Mouse (Mus musculus) right cerebral cortex, adult 18-20 months (tissue): ENCODE measurements around the gene Gm6793.

Source experiments
- DNase-seq: peaks from one replicate; pipeline ENCODE4 v3.0.0; 2022; ENCODE audit warnings: mixed read lengths

The Gm6793 gene

DNA sequence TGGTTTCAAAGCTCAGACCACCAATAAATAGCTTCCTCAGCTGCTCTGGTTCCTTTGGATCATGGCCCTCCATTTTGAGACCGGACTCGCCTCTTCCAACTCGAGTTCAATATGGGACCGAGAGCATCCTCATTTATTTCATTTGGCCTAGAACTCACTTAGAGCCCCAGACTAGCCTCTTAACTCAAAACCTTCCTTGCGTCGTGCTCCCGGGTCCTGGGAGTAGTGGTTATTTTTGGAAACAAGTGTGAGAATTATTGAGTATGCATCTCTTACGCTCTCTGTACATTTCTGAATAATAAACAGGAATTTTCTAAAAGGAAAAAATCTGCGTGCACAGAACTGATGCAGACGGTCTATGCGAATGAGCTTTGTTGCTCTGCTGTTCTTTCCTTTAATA lies at the start of gene Gm6793:
Gene Gm6793, minus strand, starts transcription at position 101 of the 400 bp plus-strand sequence.
- no peak for DNase-seq

DNA sequence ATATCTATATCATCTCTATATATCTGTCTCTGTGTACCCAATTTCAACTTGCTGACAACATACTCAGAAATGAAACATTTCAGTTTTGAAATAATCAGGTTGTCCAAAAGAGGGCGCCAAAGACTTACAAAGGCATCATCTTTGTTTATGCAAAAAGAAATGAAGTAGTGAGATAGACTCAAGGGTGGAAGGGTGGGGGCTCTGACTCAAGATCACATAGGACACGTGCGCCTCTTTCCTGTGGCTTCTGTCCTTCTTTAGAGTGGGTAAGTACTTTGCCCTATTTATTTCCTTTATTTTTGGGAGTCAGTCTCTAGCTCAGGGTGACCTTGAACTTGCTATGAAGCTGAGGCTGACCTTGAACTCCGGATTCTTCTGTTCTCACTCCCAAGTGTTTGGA lies 46.5 kb upstream of the Gm6793 start:
- peak; percentile 34 for DNase-seq

DNA sequence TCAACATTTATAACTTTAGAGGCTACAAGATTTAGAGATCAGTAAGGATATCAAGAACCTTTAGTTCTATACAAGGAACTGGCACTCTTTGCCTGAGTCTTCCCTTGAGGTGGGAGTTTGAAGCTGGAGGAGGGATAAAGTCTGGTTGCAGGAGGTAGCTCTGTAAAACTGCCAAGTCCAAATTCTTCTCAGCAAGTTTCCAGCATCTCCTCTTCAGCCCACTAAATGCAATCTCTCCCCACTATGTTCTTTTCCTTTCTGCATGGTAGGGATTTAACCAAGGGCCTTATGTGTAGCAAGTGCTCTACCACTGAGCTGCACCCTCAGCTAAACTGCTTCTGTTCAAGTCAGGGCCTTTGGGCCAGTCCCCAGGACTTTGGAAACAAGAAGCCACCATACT lies 39.6 kb upstream of the Gm6793 start:
- no peak for DNase-seq

DNA sequence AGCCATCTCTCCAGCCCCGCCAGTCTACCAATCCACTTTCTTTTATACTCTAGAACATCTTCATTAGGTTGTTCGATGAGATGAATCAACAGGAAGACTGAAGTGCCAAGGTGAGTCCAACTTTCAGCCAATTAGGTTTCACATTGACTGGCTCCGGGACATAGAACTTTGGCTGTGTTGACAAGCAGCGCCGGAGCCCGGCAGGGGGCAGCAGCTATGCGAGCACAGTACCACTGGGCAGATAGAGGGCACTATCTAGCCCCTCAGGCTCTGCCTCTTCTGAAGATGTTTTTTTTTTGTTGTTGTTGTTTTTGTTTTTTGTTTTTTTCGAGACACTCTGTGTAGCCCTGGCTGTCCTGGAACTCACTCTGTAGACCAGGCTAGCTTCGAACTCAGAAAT lies 36.7 kb upstream of the Gm6793 start:
- no peak for DNase-seq

DNA sequence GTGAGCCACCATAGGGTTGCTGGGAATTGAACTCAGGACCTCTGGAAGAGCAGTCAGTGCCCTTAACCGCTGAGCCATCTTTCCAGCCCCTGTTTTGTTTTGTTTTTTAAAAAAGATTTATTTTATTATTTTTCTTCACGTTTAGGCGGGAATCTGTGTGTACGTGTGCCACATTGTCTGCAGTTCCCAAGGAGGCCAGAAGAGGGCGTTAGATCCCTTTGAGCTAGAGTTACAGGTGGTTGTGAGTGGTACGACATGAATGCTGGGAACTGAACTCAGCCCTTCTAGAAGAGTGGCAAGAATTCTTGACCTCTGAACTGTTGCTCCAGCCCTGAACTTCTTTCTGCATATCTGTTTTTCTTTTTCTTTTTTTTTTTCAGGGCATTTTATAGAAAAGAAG lies 35.1 kb upstream of the Gm6793 start:
- DNase-seq: no peak

DNA sequence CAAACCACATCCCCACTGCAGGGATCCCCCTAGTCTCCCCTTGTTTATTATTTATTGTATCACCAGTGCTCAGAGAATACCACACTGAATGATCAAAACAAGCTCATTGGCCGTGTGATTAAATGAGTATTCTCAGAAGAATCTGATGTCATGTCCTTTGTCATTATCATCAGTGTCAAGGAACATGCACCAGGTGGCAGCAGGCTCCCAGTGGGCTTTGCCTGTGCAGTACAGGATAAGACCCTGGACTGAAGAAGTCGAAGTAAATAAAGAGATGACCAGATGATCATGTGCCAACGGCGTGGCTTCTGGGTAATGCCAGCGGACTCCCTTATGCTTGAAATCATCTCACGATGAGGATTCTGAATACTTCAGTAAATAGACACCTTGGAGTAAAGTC lies 33.5 kb upstream of the Gm6793 start:
- DNase-seq: no peak

DNA sequence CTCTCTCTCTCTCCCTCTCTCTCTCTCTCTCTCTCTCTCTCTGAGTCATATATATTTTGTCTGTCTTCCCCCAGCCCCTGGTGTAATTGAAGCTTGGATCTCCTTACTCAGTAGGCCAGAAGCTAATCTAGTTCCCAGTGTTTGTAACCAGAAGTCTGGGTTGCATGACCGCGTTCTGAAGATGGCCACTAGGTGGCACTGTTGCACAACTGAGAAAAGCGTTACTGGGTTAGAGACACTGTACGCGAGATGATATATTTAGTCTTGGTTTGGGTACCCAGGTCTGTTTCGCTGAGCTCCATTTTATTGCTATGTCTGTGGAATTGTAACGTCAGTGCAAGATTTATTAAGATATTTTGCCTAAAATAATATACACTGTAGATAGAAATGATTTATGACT lies 31.1 kb upstream of the Gm6793 start:
- peak; percentile 84 for DNase-seq

DNA sequence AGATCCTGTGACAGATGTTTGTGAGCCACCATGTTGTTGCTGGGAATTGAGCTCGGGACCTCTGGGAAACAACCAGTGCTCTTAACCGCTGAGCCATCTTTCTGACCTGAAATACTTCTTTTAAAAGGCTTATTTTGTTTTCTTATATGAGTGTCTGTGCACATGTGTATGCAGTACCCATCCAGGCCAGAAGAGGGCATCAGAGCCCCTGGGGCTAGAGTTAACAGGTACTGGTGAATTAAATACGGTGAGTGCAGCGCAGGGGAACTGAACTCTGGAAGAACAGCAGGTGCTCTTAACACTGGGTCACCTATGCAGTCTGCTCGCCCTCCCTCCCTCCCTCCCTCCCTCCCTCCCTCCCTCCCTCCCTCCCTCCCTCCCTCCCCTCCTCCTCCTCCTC lies 30.3 kb upstream of the Gm6793 start:
- DNase-seq: no peak

DNA sequence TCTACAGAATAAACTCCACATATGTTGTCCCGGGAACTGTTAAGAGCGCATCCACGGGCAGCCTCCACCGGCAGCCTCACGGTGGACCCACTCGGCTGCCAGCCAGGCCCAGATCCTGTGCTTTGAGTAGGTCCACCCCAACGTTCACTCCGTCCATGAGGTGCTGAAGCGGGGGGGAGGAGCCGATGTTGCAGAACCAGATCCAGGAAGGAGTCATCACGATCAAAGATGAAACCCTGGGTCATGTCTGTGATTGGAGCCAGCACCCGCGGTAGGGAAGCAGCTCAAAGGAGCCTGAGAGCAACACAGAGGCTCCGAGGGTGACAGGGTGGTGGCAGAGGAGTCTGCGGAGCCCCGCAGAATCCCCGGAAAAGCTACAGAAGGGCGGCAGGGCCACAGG lies 22.7 kb upstream of the Gm6793 start:
- no peak for DNase-seq

DNA sequence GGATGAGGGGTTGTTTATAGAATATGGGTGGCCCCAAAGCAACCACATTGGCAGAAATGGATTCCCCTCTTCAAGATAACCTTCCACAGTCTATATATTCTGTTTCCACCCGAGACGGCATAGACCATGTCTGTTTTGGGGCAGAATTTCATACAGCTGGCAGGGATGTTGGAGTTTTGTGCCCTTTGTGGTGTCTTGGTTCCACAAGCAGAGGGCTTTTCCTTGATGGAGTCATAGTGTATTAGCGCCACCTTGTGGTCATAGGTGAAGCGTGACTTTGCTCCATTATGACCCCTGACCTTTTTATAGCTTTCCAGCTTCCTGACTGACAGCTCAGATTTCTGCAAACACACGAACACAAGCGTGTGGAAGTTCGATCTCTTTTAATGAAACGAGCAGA lies 19.8 kb upstream of the Gm6793 start:
- no peak for DNase-seq

DNA sequence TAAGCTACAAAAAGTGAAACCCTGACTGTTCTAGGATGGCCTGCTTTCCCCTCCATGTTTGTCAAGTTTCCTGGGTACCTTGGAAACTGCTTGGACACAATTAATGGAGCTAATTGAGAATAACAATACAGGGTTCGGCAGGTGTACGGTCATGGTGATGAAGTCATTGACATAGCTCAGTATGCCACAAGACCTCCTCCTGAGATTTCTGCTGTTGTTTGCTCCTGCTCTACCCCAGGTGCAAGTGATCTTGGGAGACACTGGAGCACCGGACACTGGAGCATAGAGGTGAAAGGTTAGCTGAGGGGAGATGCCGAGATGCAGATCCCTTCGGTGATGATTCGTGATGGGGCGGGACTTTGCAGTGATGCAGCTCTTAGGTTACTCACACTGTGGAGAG lies 18.2 kb upstream of the Gm6793 start:
- DNase-seq: no peak

DNA sequence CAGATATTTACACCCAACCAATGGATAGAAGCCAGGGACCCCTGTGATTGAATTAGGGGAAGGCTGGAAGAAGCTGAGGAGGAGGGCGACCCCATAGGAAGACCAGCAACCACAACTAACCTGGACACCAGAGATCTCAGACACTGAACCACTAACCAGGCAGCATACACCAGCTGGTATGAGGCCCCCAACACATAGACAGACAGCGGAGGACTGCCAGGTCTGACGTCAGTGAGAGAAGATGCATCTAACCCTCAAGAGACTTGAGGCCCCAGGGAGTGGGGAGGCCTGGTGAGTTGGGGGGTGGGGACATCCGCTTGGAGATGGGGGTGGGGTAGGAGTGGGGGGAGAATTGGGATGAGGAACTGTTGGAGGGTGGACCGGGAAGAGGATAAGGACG lies 15.8 kb upstream of the Gm6793 start:
- no peak for DNase-seq

DNA sequence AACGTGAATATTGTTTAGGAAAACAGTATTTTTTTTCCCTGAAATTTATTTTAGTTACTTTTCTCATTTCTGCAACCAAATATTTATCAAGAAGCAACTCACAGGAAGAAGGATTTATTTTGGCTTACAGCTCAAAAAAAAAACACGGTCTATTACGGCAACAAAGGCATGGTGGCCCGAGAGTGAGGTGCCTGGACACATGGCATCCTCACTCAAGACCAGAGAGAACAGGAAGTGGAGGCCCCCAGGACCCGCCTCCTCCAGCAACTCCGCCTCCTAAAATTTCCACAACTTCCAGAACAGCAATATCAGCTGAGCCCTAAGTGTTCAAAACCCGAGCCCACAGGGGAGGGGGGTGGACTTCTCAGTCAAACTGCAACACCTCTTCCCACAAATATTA lies 14.6 kb upstream of the Gm6793 start:
- DNase-seq: no peak

DNA sequence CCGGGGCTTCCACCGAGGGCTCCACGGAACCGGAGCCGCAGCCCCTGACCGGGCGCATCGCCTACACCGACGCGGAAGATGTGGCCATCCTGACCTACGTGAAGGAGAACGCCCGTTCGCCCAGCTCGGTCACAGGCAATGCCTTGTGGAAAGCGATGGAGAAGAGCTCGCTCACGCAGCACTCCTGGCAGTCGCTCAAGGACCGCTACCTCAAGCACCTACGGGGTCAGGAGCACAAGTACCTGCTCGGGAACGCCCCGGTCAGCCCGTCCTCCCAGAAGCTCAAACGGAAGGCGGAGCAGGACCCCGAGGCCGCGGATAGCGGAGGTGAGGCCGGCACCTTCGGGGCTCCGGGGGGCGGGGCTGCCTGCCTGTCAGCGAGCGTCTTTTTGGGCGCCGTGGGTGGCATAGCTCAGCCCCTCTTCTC lies 3.0 kb downstream of the Gm6793 start:
- DNase-seq: peak; percentile 46

DNA sequence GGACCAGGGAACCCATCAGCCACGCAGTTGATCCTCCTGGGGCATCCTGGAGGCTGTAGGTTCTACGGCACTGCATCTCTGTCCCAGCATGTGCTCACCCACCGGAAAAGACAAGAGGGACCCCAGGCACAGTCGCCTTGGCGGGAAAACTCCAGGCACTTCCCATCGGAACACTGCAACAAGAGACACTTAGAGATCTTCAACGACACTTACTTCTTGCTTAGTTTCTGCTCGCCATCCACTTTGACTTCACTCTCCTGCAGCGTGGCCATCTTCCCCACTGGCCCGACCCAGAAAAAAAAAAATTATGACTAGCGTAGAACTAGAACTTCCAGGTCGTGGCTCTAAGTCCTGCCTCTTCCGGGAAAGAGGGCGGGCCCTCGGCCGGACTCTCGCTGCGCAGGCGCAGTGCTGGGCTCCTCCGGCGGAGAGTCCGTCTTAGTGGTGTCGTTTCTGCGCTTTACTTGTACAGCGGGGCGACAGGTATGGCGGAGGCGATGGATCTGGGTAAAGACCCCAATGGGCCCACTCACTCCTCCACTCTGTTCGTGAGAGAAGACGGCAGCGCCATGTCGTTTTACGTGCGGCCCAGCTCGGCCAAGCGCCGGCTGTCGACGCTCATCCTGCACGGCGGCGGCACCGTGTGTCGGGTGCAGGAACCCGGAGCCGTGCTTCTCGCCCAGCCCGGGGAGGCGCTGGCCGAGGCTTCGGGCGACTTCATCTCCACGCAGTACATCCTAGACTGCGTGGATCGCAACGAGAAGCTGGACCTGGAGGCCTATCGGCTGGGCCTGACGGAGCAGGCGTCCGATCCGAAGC lies 3.6 kb downstream of the Gm6793 start, which contains the start of the genes Kars and Terf2ip:
Gene Kars, minus strand, starts transcription at position 327 of the 819 bp plus-strand sequence.
Gene Terf2ip, plus strand, starts transcription at position 402 of the 819 bp plus-strand sequence.
- DNase-seq: peak; percentile 94

DNA sequence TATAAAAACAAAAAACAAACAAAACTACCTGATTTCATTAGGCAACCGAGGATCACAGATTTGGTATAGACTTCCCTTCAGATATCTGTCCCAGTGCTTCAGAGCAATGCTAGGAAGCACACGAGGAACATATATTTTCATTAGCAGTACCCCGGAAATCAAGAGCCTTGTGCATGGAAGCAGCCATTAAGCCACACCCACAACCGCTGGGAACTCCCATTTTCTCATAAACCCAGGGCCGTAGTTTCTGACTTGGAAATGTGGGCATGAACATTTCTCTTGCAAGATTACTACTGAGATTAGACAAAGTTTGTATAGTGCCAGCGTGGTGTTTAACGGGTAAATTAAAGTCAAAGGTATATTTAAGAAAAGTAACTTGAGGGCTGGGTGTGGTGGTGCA lies 5.3 kb downstream of the Gm6793 start:
- no peak for DNase-seq

DNA sequence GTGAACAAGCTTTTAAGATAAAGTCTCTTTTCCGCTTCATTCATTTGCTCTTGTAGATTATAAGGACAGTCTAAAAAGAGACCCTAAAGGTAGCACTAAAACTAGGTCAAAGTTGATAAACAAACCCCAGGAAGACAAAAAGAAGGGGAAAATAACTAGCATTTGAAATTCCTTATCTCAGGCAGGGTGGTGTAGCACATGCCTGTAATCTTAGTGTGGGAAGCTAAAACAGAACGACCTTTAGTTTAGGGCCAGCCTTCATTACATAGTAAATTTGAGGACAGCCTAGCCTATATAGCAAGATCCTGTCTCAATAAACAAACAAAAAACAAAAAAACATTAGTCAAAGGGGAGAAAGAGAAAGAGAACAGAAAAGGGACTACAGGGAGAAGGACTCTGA lies 7.2 kb downstream of the Gm6793 start:
- no peak for DNase-seq

DNA sequence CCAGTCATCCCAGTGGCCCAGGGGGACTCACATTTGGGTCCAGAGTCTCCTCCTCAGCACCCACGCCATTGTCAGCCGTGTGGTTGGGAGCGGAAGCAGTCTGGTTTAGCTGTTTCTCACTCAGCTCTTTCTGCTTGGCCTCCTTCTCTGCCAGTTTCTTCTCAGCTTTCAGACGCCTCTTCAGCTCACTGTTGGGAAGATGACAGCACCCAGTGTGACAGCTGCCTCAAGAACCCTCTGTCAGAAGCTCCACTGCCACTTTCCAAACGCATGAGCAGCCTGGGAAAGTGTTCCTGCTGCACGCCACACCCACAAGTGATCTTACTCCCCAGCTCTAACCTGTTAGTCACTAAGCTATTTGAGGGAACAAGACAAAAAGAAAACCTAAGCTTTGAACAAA lies 9.2 kb downstream of the Gm6793 start:
- peak; percentile 79 for DNase-seq

DNA sequence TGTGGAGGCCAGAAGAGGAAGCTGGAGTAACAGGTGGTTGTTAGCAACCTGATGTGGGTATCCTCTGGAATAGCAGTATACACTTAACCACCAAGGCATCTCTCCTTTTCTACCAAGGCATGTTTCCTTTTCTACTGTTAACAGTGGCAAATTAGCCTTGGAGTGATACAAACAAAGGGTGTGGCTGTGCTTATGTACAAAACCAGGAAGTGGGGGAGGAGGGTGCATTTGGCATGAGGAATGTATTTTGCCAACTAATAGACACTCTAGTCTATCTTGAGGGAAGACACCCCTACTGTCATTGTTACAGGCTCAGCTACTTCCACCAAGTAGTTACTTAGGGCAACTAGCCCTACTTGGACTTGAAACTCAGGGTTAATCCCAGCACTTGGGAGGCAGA lies 10.1 kb downstream of the Gm6793 start:
- DNase-seq: no peak

DNA sequence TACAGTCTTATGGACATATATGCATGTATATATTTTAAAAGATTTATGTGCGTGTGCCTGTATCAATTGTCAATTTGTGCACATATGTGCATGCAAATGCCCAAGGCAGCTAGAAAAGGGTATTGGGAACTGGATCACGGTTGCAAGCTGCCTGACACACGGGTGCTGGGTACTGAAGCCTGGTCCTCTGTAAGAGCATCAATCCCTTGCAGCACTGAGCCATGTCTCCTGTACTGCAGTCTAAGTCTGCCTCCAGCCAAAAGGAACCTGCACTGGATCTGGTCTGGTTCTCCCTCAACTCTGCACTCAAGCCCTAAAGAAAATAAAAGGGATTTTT lies 22.2 kb downstream of the Gm6793 start:
- DNase-seq: no peak

DNA sequence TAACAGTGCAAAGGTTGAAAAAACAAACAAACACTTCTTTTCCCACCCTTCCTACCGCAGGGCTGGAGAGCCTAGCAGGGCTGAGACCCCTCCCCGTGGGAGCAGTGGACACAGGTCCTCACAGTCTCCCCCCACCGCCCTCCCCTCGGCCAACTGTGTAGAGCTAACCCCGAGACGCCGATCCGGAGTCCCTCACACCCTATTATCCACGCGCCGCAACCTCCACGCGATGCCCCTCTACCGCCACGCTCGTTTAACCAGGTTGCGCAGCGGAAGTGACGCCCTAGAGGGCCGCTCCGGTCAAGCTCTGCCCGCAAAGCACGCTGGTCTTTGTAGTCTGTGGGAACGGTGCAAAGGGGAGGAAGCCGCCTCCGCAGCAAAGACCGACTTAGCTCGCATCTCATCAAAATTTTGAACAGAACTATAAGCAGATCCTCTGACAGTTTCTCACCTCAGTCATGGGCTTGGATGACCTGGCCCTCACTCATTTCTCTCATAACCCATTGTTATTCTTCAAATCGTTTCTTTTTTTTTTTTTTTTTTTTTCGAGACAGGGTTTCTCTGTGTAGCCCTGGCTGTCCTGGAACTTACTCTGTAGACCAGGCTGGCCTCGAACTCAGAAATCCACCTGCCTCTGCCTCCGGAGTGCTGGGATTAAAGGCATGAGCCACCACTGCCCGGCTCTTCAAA lies 22.7 kb downstream of the Gm6793 start, which contains the start of gene Adat1:
Gene Adat1, minus strand, starts transcription at position 290 of the 690 bp plus-strand sequence.
- DNase-seq: peak; percentile 94

DNA sequence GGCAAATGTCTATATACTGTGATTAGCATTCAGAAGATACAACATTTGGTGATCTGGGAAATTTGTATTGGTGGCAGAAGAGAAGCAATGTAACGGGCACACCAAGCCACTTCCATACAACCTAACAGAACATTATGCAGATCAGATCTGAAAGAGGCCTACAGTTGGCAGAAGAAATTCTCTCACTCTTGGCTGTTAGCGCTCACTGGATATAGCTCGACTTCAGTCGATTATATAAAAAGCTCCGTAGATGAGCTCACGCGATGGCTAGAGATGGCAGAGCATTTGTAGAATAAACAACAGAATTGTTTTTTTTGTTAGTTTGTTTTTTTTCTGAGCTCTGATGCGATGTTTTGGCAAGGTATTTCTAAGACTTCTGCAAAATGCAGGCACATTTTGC lies 23.6 kb downstream of the Gm6793 start:
- DNase-seq: no peak

DNA sequence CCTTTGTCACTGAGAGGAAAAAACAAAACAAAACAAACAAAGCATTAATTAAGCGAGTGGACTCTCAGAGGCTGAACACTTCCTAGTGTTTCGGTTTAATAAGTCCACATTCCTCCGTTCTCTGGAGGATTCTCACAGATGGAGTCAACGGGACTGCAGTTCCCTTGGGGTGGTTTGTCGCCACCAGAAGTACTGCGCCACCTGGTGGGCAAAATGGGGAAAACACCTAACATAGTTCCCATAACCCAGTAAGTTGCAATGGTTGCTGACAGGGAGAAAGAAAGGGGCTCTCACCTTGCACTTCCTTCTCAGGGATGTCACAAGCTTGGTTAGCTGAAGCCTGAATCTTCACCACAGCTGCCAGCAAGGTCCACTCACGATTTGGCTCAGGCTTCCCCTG lies 24.9 kb downstream of the Gm6793 start:
- peak; percentile 64 for DNase-seq

DNA sequence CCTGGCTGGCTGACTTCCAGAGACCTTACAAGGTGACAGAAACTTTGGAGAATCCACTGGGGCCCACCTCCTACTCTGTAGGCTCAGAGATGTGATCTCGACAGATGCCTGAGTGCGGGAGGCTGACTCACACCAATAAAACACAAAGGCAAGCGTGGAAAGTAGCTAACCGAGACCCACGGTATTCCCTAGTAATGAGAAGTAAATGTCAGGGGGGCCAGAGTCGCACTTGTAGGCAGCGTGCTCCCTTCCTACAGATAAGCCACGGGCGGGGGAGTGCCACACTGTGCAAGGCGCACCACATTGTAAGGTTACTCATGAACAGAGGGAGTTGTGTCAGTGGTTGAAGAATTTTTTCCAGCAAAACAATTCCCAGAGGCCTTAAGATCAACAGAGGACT lies 30.3 kb downstream of the Gm6793 start:
- DNase-seq: peak; percentile 65
